Mouse (Mus musculus): ENCODE measurements around the gene Tmem210. TPM values are rescaled to one million over a fixed set of nuclear protein-coding genes. Genes with fewer than 3 reads are reported as not detected.
A peak's percentile ranks its signal among the peaks of the same experiment; 100 is the strongest.

The Tmem210 gene
- polyA plus RNA-seq, 1 experiment: 870 TPM

DNA sequence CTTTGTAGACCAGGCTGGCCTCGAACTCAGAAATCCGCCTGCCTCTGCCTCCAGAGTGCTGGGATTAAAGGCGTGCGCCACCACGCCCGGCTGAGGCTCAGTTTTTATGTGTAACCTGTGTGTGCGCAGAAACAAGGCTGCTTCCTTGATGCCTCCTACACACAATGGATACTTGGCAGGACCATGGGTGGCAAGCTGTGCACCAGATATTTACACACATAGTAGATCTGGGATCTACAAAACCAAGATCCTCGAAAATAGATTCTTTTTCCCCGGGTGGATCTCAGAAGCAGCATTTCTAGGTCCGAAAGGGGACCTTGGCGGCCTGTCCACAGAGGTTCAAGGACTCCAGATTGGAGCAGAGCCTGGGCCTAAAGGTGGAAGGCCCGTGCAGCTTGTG, 26.1 kb upstream of the Tmem210 start:
- TF ChIP-seq POLR2A (IDR thresholded peaks at IDR 0.05; ENCODE audit: control insufficient read depth, low read depth, low read length): no peak
- TF ChIP-seq CTCF (IDR thresholded peaks at IDR 0.05; ENCODE audit: control insufficient read depth, insufficient read depth, insufficient replicate concordance, low read depth, low read length): no peak
- H3K27ac ChIP-seq (ENCODE audit: control insufficient read depth, insufficient read depth, low read depth, low read length): peak overlapping the region; percentile 83
- no peaks in the 10 kb centered on the region for H3K27me3 ChIP-seq (ENCODE audit: control insufficient read depth, insufficient read depth, low read length)
- peaks cover 24% of the 10 kb centered on the region for H3K4me1 ChIP-seq (ENCODE audit: control insufficient read depth, insufficient read depth, low read length)
- peak overlapping the region; percentile 91 for H3K4me3 ChIP-seq (ENCODE audit: control insufficient read depth, low read depth, low read length)
- no peaks in the 10 kb centered on the region; the same call in 1 of the 2 replicates for H3K36me3 ChIP-seq (ENCODE audit: control insufficient read depth, insufficient read depth, low read length)

DNA sequence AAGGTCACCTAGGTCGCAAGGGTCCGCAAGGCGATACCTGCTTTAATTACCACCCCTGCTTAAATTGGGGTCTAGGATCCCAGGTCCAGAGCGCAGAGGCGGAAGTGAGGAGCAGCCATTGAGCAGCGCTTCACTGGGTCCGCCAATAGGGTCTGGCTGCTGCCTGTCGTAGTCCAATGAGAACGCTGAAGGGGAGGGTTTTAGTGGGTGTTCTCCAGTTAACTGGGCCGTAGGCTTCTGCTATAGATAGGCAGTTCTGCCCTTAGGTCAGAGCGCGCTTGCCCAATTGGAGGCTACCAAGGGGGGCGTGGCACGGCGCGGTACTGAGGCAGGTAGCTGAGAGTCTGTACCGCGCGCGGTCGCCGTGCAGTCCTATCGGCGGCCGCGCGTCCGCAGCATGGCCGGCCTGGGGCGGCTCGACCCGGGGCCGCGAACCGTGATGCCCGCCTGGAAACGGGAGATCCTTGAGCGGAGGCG, 25.6 kb upstream of the Tmem210 start, which contains the start of gene Tprn:
Gene Tprn (plus strand): TSS at position 328 of the 477 bp plus-strand sequence.
- TF ChIP-seq POLR2A (IDR thresholded peaks at IDR 0.05; ENCODE audit: control insufficient read depth, low read depth, low read length): peak; percentile 72; the same call in 1 of the 2 replicates
- no peak for TF ChIP-seq CTCF (IDR thresholded peaks at IDR 0.05; ENCODE audit: control insufficient read depth, insufficient read depth, insufficient replicate concordance, low read depth, low read length)
- H3K27me3 ChIP-seq (ENCODE audit: control insufficient read depth, insufficient read depth, low read length): no peaks in the 10 kb centered on the region
- H3K27ac ChIP-seq (ENCODE audit: control insufficient read depth, insufficient read depth, low read depth, low read length): peak within 1 kb of the TSS; percentile 83
- H3K4me3 ChIP-seq (ENCODE audit: control insufficient read depth, low read depth, low read length): peak within 1 kb of the TSS; percentile 91
- H3K36me3 ChIP-seq (ENCODE audit: control insufficient read depth, insufficient read depth, low read length): no peaks in the 10 kb centered on the region; the same call in 1 of the 2 replicates
- H3K4me1 ChIP-seq (ENCODE audit: control insufficient read depth, insufficient read depth, low read length): peaks cover 24% of the 10 kb centered on the region

DNA sequence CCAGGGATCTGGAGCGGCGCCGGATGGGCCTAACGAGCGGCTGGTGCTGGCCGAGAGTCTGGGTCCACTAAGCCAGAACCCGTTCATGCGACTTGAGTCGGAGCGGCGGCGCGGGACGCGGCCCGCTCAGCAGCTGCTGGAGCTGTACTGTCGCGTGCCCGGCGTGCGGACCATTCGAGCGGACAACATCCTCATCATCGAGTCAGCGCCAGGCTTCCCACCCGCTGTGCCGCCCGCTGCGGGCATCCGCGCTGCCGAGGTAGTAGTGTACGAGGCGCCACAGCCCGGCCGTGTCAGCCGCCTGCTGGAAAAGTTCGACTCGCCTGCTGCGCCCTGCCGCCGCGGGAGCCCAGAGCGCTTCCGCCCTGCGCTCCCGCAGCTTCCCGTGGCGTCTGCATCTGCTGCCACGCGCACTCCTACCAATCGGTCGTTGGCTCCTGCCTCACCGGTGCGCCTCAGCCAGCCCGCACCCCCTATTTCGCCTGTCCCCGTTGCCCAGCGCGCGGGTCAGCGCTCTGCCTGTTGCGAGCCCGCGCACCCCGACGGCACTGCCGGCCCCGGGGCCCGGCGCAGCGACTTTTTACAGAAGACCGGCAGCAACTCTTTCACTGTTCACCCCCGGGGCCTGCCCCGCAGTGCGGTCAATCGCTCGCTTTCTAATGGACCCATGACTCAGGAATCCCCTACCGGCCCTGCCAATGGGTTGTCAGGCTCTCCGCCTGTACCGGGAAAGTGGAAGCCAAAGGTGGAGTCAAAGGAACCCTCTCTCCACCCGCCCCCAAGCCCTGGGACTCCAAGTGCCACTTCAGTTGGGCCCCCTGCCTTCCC, 24.9 kb upstream of the Tmem210 start:
- H3K4me1 ChIP-seq (ENCODE audit: control insufficient read depth, insufficient read depth, low read length): peaks cover 24% of the 10 kb centered on the region
- H3K36me3 ChIP-seq (ENCODE audit: control insufficient read depth, insufficient read depth, low read length): no peaks in the 10 kb centered on the region; the same call in 1 of the 2 replicates
- TF ChIP-seq POLR2A (IDR thresholded peaks at IDR 0.05; ENCODE audit: control insufficient read depth, low read depth, low read length) (no peak; the same call in 1 of the 2 replicates), CTCF (IDR thresholded peaks at IDR 0.05; ENCODE audit: control insufficient read depth, insufficient read depth, insufficient replicate concordance, low read depth, low read length) (no peak)
- peak overlapping the region; percentile 91 for H3K4me3 ChIP-seq (ENCODE audit: control insufficient read depth, low read depth, low read length)
- H3K27ac ChIP-seq (ENCODE audit: control insufficient read depth, insufficient read depth, low read depth, low read length): peak overlapping the region; percentile 51
- H3K27me3 ChIP-seq (ENCODE audit: control insufficient read depth, insufficient read depth, low read length): no peaks in the 10 kb centered on the region

DNA sequence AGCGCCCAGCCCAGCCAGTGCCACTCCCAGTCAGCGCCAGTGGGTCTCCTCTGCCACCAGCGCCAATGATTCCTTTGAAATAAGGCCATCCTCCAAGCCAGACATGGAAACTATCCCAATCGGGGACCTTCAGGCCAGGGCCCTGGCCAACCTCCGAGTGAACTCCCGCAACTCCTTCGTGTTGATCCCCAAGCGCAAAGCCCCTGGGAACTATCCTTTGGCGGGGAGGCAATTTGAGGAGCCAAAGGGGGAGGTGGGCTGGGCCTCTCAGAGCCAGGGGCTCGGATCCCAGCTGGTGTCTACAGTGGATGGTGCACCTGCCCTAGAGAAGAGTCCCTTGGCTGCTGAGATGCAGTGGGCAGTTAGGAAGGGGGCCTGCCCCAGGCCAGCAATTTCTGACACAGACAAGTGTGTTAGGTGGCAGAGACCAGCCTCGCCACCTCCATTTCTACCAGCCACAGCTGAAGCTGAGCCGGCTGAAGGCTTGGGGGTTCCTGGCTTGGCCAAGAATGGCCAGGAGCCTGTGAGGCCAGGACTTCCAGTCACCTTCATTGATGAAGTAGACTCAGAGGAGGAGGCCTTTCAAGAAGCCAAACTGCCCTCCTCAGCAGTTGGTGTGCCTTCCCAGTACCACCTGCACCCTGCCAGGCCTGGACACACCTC, 24.2 kb upstream of the Tmem210 start:
- H3K4me1 ChIP-seq (ENCODE audit: control insufficient read depth, insufficient read depth, low read length): peaks cover 24% of the 10 kb centered on the region

DNA sequence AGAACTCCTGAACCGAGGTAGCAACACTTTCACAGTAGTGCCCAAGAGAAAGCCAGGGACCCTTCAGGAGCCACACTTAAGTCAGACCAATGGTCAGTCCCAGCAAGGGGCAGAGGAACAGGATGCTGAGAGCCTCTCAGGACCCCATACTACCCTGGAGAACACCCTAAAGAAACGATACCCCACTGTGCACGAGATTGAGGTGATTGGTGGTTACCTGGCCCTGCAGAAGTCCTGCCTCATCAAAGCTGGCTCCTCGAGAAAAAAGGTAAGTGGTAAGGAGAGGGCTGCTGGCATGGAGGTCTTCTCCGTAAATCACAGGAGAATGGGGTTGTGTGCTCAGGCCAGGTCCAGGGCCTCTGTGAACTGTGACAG, 23.7 kb upstream of the Tmem210 start:
- no peak for TF ChIP-seq CTCF (IDR thresholded peaks at IDR 0.05; ENCODE audit: control insufficient read depth, insufficient read depth, insufficient replicate concordance, low read depth, low read length)
- no peak for TF ChIP-seq POLR2A (IDR thresholded peaks at IDR 0.05; ENCODE audit: control insufficient read depth, low read depth, low read length)
- Histone ChIP-seq H3K27me3 (ENCODE audit: control insufficient read depth, insufficient read depth, low read length) (no peaks in the 10 kb centered on the region), H3K4me3 (ENCODE audit: control insufficient read depth, low read depth, low read length) (peak overlapping the region; percentile 91), H3K36me3 (ENCODE audit: control insufficient read depth, insufficient read depth, low read length) (no peaks in the 10 kb centered on the region; the same call in 1 of the 2 replicates), H3K27ac (ENCODE audit: control insufficient read depth, insufficient read depth, low read depth, low read length) (peak overlapping the region; percentile 41; the same call in 1 of the 2 replicates), H3K4me1 (ENCODE audit: control insufficient read depth, insufficient read depth, low read length) (peaks cover 24% of the 10 kb centered on the region)

More for the DNA sequence above, 24.2 kb upstream of the Tmem210 start:
- peak overlapping the region; percentile 51 for H3K27ac ChIP-seq (ENCODE audit: control insufficient read depth, insufficient read depth, low read depth, low read length)
- TF ChIP-seq CTCF (IDR thresholded peaks at IDR 0.05; ENCODE audit: control insufficient read depth, insufficient read depth, insufficient replicate concordance, low read depth, low read length) (no peak), POLR2A (IDR thresholded peaks at IDR 0.05; ENCODE audit: control insufficient read depth, low read depth, low read length) (no peak)
- H3K4me3 ChIP-seq (ENCODE audit: control insufficient read depth, low read depth, low read length): peak overlapping the region; percentile 91
- H3K36me3 ChIP-seq (ENCODE audit: control insufficient read depth, insufficient read depth, low read length): no peaks in the 10 kb centered on the region; the same call in 1 of the 2 replicates
- no peaks in the 10 kb centered on the region for H3K27me3 ChIP-seq (ENCODE audit: control insufficient read depth, insufficient read depth, low read length)

DNA sequence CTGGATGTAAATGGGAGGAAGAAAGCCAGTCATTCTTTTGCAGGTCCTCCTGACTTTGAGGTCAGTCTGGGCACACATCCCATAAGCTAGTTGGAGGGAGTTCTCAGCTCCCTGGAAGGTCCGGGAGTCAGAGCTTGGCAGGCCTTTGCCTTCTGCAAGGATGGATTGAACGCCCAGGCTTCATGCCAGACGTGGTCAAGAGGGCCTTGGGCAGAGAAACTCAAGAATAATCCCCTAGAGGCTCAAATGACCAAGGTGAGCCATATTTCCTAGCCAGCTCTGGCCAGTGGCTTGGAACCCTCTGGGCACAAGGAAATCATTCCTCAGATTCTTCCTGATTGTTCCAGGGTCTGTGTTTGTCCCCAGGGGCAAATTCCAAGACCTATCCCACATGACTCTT, 23.1 kb upstream of the Tmem210 start:
- TF ChIP-seq POLR2A (IDR thresholded peaks at IDR 0.05; ENCODE audit: control insufficient read depth, low read depth, low read length): no peak
- TF ChIP-seq CTCF (IDR thresholded peaks at IDR 0.05; ENCODE audit: control insufficient read depth, insufficient read depth, insufficient replicate concordance, low read depth, low read length): no peak
- H3K4me3 ChIP-seq (ENCODE audit: control insufficient read depth, low read depth, low read length): peak overlapping the region; percentile 91
- peaks cover 24% of the 10 kb centered on the region for H3K4me1 ChIP-seq (ENCODE audit: control insufficient read depth, insufficient read depth, low read length)
- no peaks in the 10 kb centered on the region; the same call in 1 of the 2 replicates for H3K36me3 ChIP-seq (ENCODE audit: control insufficient read depth, insufficient read depth, low read length)
- H3K27me3 ChIP-seq (ENCODE audit: control insufficient read depth, insufficient read depth, low read length): no peaks in the 10 kb centered on the region
- no peak overlapping the region for H3K27ac ChIP-seq (ENCODE audit: control insufficient read depth, insufficient read depth, low read depth, low read length)

Data from testis, adult 2 months (tissue).